Mouse (Mus musculus): ENCODE measurements around the gene Alpk3. TPM values are rescaled to one million over a fixed set of nuclear protein-coding genes. Genes with fewer than 3 reads are reported as not detected.
A peak's percentile ranks its signal among the peaks of the same experiment; 100 is the strongest.

Alpk3 gene
- polyA plus RNA-seq (2015; fragmentation: Nextera tagmentation; extraction: Ambion mirVana): 2.2 and 5.9 TPM in 2 replicates

- Histone ChIP-seq H3K4me3 (peak within 1 kb of the TSS; percentile 3; the same call in 1 of the 2 replicates), H3K4me1 (peaks cover 3% of the 10 kb centered on the region), H3K4me2 (no peak within 1 kb of the TSS), H3K27ac (no peak within 1 kb of the TSS), H3K9me3 (no peaks in the 10 kb centered on the region), H3K27me3 (peaks cover 11% of the 10 kb centered on the region), H3K36me3 (no peaks in the 10 kb centered on the region), H3K9ac (0 out of 2 replicates have a peak within 1 kb of the TSS, but pooled peaks have one; percentile 7)
- WGBS: 23% methylated on average over 27 of the region's 27 CpGs
- ATAC-seq (ENCODE audit: insufficient number of reproducible peaks, low FRiP score, low TSS enrichment, low read depth): no peak; the same call in 1 of the 2 replicates
Observed at GRCm38 (mm10) chr7:81057471-81057870, at the start of gene Alpk3. Gene Alpk3 (plus strand): TSS chr7:81057600.

- WGBS: 84% methylated on average over 3 of the region's 3 CpGs
- Histone ChIP-seq H3K27ac (no peak overlapping the region), H3K4me2 (no peak overlapping the region), H3K36me3 (peaks cover 16% of the 10 kb centered on the region), H3K9me3 (no peaks in the 10 kb centered on the region), H3K27me3 (no peaks in the 10 kb centered on the region), H3K9ac (no peak overlapping the region), H3K4me3 (no peak overlapping the region), H3K4me1 (0 out of 2 replicates have a peak, but pooled peaks cover 4% of the 10 kb centered on the region)
- ATAC-seq (ENCODE audit: insufficient number of reproducible peaks, low FRiP score, low TSS enrichment, low read depth): no peak
Observed at GRCm38 (mm10) chr7:81008285-81008684, 49.1 kb upstream of the Alpk3 start.

GRCm38 (mm10) chr7:81011576-81011975, 45.8 kb upstream of the Alpk3 start:
- 94% methylated on average over 3 of the region's 3 CpGs for WGBS
- peaks cover 25% of the 10 kb centered on the region for H3K36me3 ChIP-seq

GRCm38 (mm10) chr7:81020307-81020706, 37.1 kb upstream of the Alpk3 start:
- Histone ChIP-seq H3K9ac (no peak overlapping the region), H3K9me3 (no peaks in the 10 kb centered on the region), H3K4me3 (no peak overlapping the region), H3K27me3 (no peaks in the 10 kb centered on the region), H3K27ac (no peak overlapping the region), H3K4me2 (no peak overlapping the region), H3K4me1 (no peaks in the 10 kb centered on the region), H3K36me3 (peaks cover 35% of the 10 kb centered on the region)
- no peak for ATAC-seq (ENCODE audit: insufficient number of reproducible peaks, low FRiP score, low TSS enrichment, low read depth)
- WGBS: 76% methylated on average over 11 of the region's 11 CpGs

More at GRCm38 (mm10) chr7:81011576-81011975, 45.8 kb upstream of the Alpk3 start:
- Histone ChIP-seq H3K4me1 (0 out of 2 replicates have a peak, but pooled peaks cover 1% of the 10 kb centered on the region), H3K4me2 (no peak overlapping the region), H3K27me3 (no peaks in the 10 kb centered on the region), H3K27ac (no peak overlapping the region), H3K4me3 (no peak overlapping the region), H3K9ac (no peak overlapping the region), H3K9me3 (no peaks in the 10 kb centered on the region)
- no peak for ATAC-seq (ENCODE audit: insufficient number of reproducible peaks, low FRiP score, low TSS enrichment, low read depth)

- Histone ChIP-seq H3K4me3 (no peak overlapping the region), H3K27ac (no peak overlapping the region), H3K27me3 (no peaks in the 10 kb centered on the region), H3K9me3 (no peaks in the 10 kb centered on the region), H3K36me3 (peaks cover 53% of the 10 kb centered on the region), H3K9ac (no peak overlapping the region), H3K4me1 (no peaks in the 10 kb centered on the region), H3K4me2 (no peak overlapping the region)
- no peak for ATAC-seq (ENCODE audit: insufficient number of reproducible peaks, low FRiP score, low TSS enrichment, low read depth)
Observed at GRCm38 (mm10) chr7:81022731-81023130, 34.7 kb upstream of the Alpk3 start.

- H3K36me3 ChIP-seq: peaks cover 57% of the 10 kb centered on the region
- H3K9me3 ChIP-seq: no peaks in the 10 kb centered on the region
- no peak overlapping the region for H3K9ac ChIP-seq
- no peaks in the 10 kb centered on the region for H3K4me1 ChIP-seq
- H3K27ac ChIP-seq: no peak overlapping the region
- H3K4me2 ChIP-seq: no peak overlapping the region
- 79% methylated on average over 5 of the region's 5 CpGs for WGBS
- no peaks in the 10 kb centered on the region for H3K27me3 ChIP-seq
- H3K4me3 ChIP-seq: no peak overlapping the region
- no peak for ATAC-seq (ENCODE audit: insufficient number of reproducible peaks, low FRiP score, low TSS enrichment, low read depth)
Observed at GRCm38 (mm10) chr7:81024118-81024517, 33.3 kb upstream of the Alpk3 start.

- no peaks in the 10 kb centered on the region for H3K9me3 ChIP-seq
- H3K4me1 ChIP-seq: no peaks in the 10 kb centered on the region
- no peaks in the 10 kb centered on the region for H3K27me3 ChIP-seq
- H3K4me2 ChIP-seq: no peak overlapping the region
- no peak for ATAC-seq (ENCODE audit: insufficient number of reproducible peaks, low FRiP score, low TSS enrichment, low read depth)
- peaks cover 62% of the 10 kb centered on the region for H3K36me3 ChIP-seq
- H3K4me3 ChIP-seq: no peak overlapping the region
- no peak overlapping the region for H3K27ac ChIP-seq
- H3K9ac ChIP-seq: no peak overlapping the region
- 97% methylated on average over 9 of the region's 9 CpGs for WGBS
Observed at GRCm38 (mm10) chr7:81024651-81025050, 32.7 kb upstream of the Alpk3 start.

GRCm38 (mm10) chr7:81025751-81026150, 31.6 kb upstream of the Alpk3 start:
- Histone ChIP-seq H3K9ac (no peak overlapping the region), H3K4me2 (no peak overlapping the region), H3K27ac (no peak overlapping the region), H3K9me3 (no peaks in the 10 kb centered on the region), H3K4me1 (no peaks in the 10 kb centered on the region), H3K27me3 (no peaks in the 10 kb centered on the region), H3K4me3 (no peak overlapping the region), H3K36me3 (peaks cover 69% of the 10 kb centered on the region)
- no peak for ATAC-seq (ENCODE audit: insufficient number of reproducible peaks, low FRiP score, low TSS enrichment, low read depth)
- WGBS: 93% methylated on average over 2 of the region's 2 CpGs

- Histone ChIP-seq H3K27me3 (no peaks in the 10 kb centered on the region), H3K9ac (no peak overlapping the region), H3K4me3 (no peak overlapping the region), H3K4me1 (no peaks in the 10 kb centered on the region), H3K36me3 (peaks cover 87% of the 10 kb centered on the region), H3K27ac (no peak overlapping the region), H3K4me2 (no peak overlapping the region), H3K9me3 (no peaks in the 10 kb centered on the region)
- WGBS: 67% methylated on average over 2 of the region's 2 CpGs
- ATAC-seq (ENCODE audit: insufficient number of reproducible peaks, low FRiP score, low TSS enrichment, low read depth): no peak
Observed at GRCm38 (mm10) chr7:81039711-81040110, 17.7 kb upstream of the Alpk3 start.

- no peak for ATAC-seq (ENCODE audit: insufficient number of reproducible peaks, low FRiP score, low TSS enrichment, low read depth)
Observed at GRCm38 (mm10) chr7:81043023-81043620, 14.3 kb upstream of the Alpk3 start.

GRCm38 (mm10) chr7:81047847-81048246, 9.6 kb upstream of the Alpk3 start:
- no peak for ATAC-seq (ENCODE audit: insufficient number of reproducible peaks, low FRiP score, low TSS enrichment, low read depth)
- Histone ChIP-seq H3K9me3 (no peaks in the 10 kb centered on the region), H3K27ac (0 out of 2 replicates have a peak overlapping the region, but pooled peaks have one; percentile 27), H3K27me3 (no peaks in the 10 kb centered on the region), H3K4me2 (no peak overlapping the region), H3K4me1 (no peaks in the 10 kb centered on the region), H3K4me3 (no peak overlapping the region), H3K36me3 (peaks cover 17% of the 10 kb centered on the region), H3K9ac (no peak overlapping the region)
- WGBS: 84% methylated on average over 3 of the region's 3 CpGs

More at GRCm38 (mm10) chr7:81043023-81043620, 14.3 kb upstream of the Alpk3 start:
- H3K27me3 ChIP-seq: no peaks in the 10 kb centered on the region
- no peak overlapping the region for H3K4me3 ChIP-seq
- no peak overlapping the region for H3K9ac ChIP-seq
- 77% methylated on average over 5 of the region's 5 CpGs for WGBS
- H3K27ac ChIP-seq: no peak overlapping the region
- no peaks in the 10 kb centered on the region for H3K4me1 ChIP-seq
- H3K36me3 ChIP-seq: peaks cover 64% of the 10 kb centered on the region
- no peak overlapping the region for H3K4me2 ChIP-seq
- no peaks in the 10 kb centered on the region for H3K9me3 ChIP-seq

GRCm38 (mm10) chr7:81048513-81048912, 8.9 kb upstream of the Alpk3 start:
- Histone ChIP-seq H3K4me3 (no peak overlapping the region), H3K36me3 (peaks cover 11% of the 10 kb centered on the region), H3K9ac (no peak overlapping the region), H3K27me3 (no peaks in the 10 kb centered on the region), H3K4me1 (no peaks in the 10 kb centered on the region), H3K4me2 (no peak overlapping the region), H3K27ac (0 out of 2 replicates have a peak overlapping the region, but pooled peaks have one; percentile 27), H3K9me3 (no peaks in the 10 kb centered on the region)
- WGBS: 73% methylated on average over 2 of the region's 2 CpGs
- ATAC-seq (ENCODE audit: insufficient number of reproducible peaks, low FRiP score, low TSS enrichment, low read depth): no peak

All from limb, embryonic 15.5 days (tissue).